Mouse (Mus musculus) bone marrow macrophage, adult 2 months (primary cell): Measurements from ENCODE around the gene Bbs9.

ENCODE experiments used
- CTCF ChIP-seq: IDR thresholded peaks from 2 replicates; pipeline ENCODE4 v1.5.1; 2012; ENCODE audit warnings: low read depth, mild to moderate bottlenecking, low read length, moderate library complexity
- POLR2A ChIP-seq: IDR thresholded peaks from 2 replicates; pipeline ENCODE4 v1.6.1; 2012; ENCODE audit warnings: mild to moderate bottlenecking, low read depth, low read length, borderline replicate concordance

- TF ChIP-seq POLR2A: no peak
- TF ChIP-seq CTCF: no peak
These were observed 373.7 kb downstream of the Bbs9 start for GRCm38 (mm10) chr9:22849212-22849611.
